Mouse (Mus musculus) cortical plate, adult 2 months (tissue): ENCODE measurements around the gene Lrrc20. TPM values are rescaled to one million over a fixed set of nuclear protein-coding genes. Genes with fewer than 3 reads are reported as not detected.
"Not testable (repeated sequence)": the region's sequence is repeated elsewhere in the genome, so short reads cannot be mapped to it uniquely, and the experiment has no call there.

Experiments
- H3K27ac ChIP-seq: fragments of 200-500 bp; 2 replicates; pipeline ENCODE4 v1.5.1; 2012; ENCODE audit warnings: low read length, control low read depth, inconsistent platforms; ENCODE audit not compliant: insufficient read depth
- H3K4me1 ChIP-seq: fragments of 200-500 bp; 2 replicates; pipeline ENCODE4 v1.6.1; 2011; ENCODE audit warnings: low read length; ENCODE audit not compliant: control insufficient read depth, insufficient read depth
- H3K4me3 ChIP-seq: fragments of 200-500 bp; 2 replicates; pipeline ENCODE4 v1.5.1; 2011; ENCODE audit warnings: mild to moderate bottlenecking, low read length, control low read depth; ENCODE audit not compliant: insufficient read depth
- CTCF ChIP-seq: fragments of 200-500 bp; IDR thresholded peaks from 2 replicates; pipeline ENCODE4 v1.5.1; 2011; ENCODE audit warnings: mild to moderate bottlenecking, control low read depth, low read length; ENCODE audit not compliant: insufficient read depth; ENCODE audit errors: extremely low read depth
- POLR2A ChIP-seq: fragments of 200-500 bp; IDR thresholded peaks from 2 replicates; pipeline ENCODE4 v1.6.1; 2011; ENCODE audit warnings: mild to moderate bottlenecking, low read length, control low read depth; ENCODE audit not compliant: insufficient read depth; ENCODE audit errors: extremely low read depth
- polyA plus RNA-seq: library from polyadenylated mRNA; depleted of rRNA; stranded (reverse); fragments of >200 nt; gene quantifications from 2 replicates; pipeline ENCODE4 v1.2.3, GENCODE M21; 2012; rRNA removed

Lrrc20 gene
- polyA plus RNA-seq, 1 experiment: 22.8 TPM

DNA sequence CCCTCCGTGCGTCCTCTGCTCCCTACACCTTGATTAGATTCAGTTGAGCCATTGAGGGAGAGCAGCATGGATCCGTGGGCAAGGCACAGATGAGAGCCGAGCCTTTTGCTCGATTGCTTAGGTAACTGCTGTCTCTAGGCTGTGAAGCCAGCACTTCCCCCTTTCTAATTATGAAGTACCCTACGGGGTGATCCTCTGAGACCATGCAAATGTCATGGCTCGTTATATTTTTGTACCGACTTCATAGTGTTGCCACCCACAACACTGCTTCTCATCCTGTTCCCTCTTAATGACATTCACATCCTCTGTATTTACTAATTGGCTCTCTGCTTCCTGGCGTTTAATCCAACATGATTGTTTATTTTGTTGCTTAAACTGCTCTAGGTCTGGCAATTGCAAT, 146.1 kb downstream of the Lrrc20 start:
- TF ChIP-seq CTCF (no peak), POLR2A (no peak)
- Histone ChIP-seq H3K4me3 (no peak overlapping the region), H3K27ac (no peak overlapping the region), H3K4me1 (no peaks in the 10 kb centered on the region)

DNA sequence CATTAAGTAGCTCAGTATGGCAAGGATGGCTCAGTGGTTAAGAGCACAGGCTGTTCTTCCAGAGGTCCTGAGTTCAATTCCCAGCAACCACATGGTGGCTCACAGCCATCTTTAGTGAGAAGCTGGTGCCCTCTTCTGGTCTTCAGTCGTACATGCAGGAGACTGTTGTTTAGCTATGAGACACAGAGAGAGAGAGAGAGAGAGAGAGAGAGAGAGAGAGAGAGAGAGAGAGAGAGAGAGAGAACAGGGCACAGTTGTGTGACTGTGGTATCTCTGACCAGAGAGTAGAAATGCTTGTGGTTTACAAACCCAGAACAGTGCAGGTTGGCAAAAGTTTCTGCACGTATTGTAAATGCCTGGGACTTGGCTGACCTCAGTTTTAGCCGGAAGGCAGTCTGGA, 148.3 kb downstream of the Lrrc20 start:
- not testable (repeated sequence) for H3K4me3 ChIP-seq, H3K27ac ChIP-seq, H3K4me1 ChIP-seq
- TF ChIP-seq CTCF: 0 out of 2 replicates have a peak, but pooled peaks have one; percentile 5

GRCm38 (mm10) chr10:61624771-61625170, 149.2 kb downstream of the Lrrc20 start:
- no peak overlapping the region for H3K27ac ChIP-seq
- H3K4me1 ChIP-seq: no peaks in the 10 kb centered on the region
- TF ChIP-seq POLR2A (no peak), CTCF (no peak)
- peak overlapping the region; percentile 46; the same call in 1 of the 2 replicates for H3K4me3 ChIP-seq

GRCm38 (mm10) chr10:61625381-61626257, 150.0 kb downstream of the Lrrc20 start:
- H3K27ac ChIP-seq: no peak overlapping the region
- no peaks in the 10 kb centered on the region for H3K4me1 ChIP-seq
- no peak for TF ChIP-seq CTCF
- no peak for TF ChIP-seq POLR2A
- H3K4me3 ChIP-seq: peak overlapping the region; percentile 46

DNA sequence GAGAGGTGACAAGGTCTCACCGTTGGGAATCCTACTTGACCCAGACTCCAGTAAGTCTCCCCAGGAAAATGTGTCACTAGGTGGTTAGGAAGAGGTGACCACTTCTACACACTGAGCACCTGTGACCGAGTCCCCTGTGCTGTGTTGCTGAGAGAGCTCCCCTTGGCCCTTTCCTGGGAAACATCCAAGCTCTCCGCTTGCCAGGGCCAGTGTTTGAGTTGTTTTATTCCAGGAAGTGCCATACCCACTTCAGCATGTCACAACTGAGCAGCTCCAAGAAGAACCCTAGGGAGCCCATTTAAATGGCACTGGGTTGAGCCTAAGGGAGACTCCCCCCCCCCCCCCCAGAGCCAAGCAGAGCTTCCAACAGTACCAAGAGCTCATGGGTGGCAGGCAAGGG, 150.9 kb downstream of the Lrrc20 start:
- no peak overlapping the region for H3K4me3 ChIP-seq
- no peak overlapping the region for H3K27ac ChIP-seq
- no peaks in the 10 kb centered on the region for H3K4me1 ChIP-seq
- TF ChIP-seq POLR2A (no peak), CTCF (no peak)

GRCm38 (mm10) chr10:61627195-61627937, 151.8 kb downstream of the Lrrc20 start:
- no peak overlapping the region for H3K4me3 ChIP-seq
- no peak for TF ChIP-seq POLR2A
- TF ChIP-seq CTCF: no peak
- H3K4me1 ChIP-seq: no peaks in the 10 kb centered on the region
- H3K27ac ChIP-seq: no peak overlapping the region

GRCm38 (mm10) chr10:61627938-61628250, 152.3 kb downstream of the Lrrc20 start:
- H3K4me1 ChIP-seq: no peaks in the 10 kb centered on the region
- H3K27ac ChIP-seq: no peak overlapping the region
- TF ChIP-seq CTCF (no peak), POLR2A (no peak)
- H3K4me3 ChIP-seq: no peak overlapping the region

Other genes starting within 250 kb of the Lrrc20 start
- 0.23 and 0.29 TPM in 2 replicates for gene Adamts14, start 202.4 kb upstream of the Lrrc20 start, polyA plus RNA-seq
- 0.11 TPM in 1 of 2 replicates, not detected in the other for gene Prf1, start 178.0 kb upstream of the Lrrc20 start, polyA plus RNA-seq
- gene Pald1, start 92.3 kb upstream of the Lrrc20 start, polyA plus RNA-seq: 10.3 and 13.1 TPM in 2 replicates
- 0.75 and 0.81 TPM in 2 replicates for gene Nodal, start 57.8 kb upstream of the Lrrc20 start, polyA plus RNA-seq
- gene Eif4ebp2, start 23.1 kb upstream of the Lrrc20 start, polyA plus RNA-seq: 25.6 and 27.6 TPM in 2 replicates
- 0.35 and 0.57 TPM in 2 replicates for gene Npffr1, start 119.7 kb downstream of the Lrrc20 start, polyA plus RNA-seq
- 98.7 and 108 TPM in 2 replicates for gene Ppa1, start 172.8 kb downstream of the Lrrc20 start, polyA plus RNA-seq
- gene Sar1a, start 204.5 kb downstream of the Lrrc20 start, polyA plus RNA-seq: 106 and 108 TPM in 2 replicates
- 23.6 and 25.5 TPM in 2 replicates for gene Tysnd1, start 219.7 kb downstream of the Lrrc20 start, polyA plus RNA-seq
- gene Aifm2, start 239.5 kb downstream of the Lrrc20 start, polyA plus RNA-seq: 8.7 and 10.6 TPM in 2 replicates